Mouse (Mus musculus) embryo, embryonic 11 days (tissue): ENCODE measurements around the gene Plvap.
A peak's percentile ranks its signal among the peaks of the same experiment; 100 is the strongest.

Experiments used
- DNase-seq: peaks from one replicate; pipeline ENCODE4 v3.0.0-alpha.2; 2015

Gene Plvap

DNA sequence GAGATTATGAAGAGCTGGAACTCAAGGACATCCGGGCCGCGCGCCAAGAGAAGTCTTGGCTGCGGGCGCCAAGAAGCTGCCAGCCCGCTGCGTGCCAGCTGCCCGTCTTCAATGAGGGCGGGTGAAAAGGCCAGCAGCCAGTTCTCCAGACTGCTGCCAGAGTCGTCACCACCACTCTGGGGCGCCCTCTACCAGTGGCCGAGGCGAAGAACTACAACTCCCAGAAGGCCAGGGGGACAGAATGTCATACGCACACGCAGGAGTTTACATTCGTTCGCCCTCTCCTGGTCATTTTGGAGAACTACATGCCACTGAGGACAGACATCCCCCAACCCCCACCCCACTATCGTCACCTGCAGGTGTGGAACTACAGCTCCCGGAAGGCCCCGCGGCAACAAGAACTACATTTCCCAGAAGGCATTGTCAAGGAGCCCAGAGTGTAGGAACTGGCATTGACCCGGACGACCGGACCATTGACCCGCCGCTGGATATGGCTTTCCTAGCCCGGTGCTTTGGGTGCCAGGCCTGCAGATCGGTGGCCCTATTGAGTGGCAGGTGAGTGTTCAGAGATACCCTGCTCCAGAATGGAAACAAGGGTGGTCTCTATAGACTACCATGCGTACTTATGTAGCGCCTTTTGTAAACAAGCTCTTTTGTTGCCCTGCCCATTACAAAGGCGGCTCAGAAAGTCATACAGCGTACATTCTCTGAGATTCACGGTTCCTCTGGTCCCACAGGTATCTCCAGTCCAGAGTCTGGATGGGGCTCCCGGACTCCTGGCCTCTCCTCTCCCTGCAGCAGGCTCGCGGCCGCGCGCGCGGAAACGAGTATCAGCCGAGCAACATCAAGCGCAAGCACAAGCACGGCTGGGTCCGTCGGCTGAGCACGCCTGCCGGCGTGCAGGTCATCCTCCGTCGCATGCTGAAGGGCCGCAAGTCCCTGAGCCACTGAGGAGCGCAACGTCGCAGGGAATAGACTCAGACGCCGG, 46.7 kb downstream of the Plvap start, which contains the start of gene Mrpl34:
Gene Mrpl34, plus strand, starts transcription at position 447 of the 988 bp plus-strand sequence.
- peak; percentile 98 for DNase-seq

DNA sequence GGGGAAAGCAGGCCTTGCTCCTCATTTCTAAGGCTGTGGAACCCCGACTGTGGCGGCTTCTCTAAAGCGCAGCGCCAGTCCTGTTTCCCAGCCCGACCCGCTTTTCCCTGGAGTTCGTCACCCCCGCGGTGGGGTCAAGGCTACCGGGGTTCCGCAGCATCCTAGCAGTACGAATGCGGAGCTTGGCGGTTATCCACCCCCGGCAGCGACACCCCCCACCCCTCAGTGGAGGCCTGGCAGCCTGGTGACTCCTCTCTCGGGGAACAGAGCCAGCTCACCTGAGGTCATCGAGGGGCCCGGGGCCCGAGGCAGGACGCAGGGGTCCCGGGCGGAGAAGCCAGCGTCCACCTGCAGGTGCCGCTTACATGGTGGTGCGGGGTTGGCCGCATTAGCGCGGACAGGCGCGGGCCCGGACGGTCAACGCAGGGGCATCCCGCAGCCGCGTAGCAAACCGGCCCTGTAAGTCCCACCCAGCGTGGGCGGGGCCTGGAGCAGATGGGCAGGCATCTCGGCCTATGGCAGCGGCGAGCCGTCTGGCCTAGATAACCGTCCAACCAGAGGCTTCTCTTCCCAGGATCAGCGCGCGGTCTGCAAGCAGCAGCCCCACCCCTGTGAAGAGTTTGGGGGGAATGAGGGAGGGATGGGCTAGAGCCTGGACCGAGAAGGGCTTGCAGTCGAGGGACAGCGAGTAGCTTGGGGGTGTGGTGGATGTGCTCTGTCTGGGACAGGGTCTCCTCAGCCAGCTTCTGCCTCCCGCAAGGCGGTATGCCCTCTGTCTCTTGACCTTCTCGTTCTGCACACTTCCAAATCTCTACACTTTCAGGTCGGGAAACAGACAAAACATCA, 48.1 kb downstream of the Plvap start, which contains the start of gene Abhd8:
Gene Abhd8, minus strand, starts transcription at position 468 of the 846 bp plus-strand sequence.
- DNase-seq = peak; percentile 98

DNA sequence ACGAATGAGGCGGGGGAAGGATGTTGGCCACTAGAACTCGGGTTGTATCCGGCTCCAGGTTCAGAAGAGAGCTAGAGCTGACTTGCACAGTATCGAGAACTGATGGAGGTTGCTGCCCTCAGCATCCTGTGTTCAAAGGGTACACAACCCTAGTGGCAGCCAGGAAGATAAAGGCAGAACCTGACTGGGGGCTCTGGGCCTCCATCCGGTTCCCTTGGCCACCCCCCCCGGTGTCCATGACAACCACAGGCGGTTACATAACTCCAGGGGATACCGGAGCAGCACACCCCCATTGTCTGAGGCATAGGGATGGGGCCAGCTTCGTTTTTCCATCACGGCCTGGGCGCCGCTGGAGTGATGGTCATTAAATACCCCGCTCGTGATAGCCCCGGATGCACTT, 48.8 kb downstream of the Plvap start:
- DNase-seq = peak; percentile 60

DNA sequence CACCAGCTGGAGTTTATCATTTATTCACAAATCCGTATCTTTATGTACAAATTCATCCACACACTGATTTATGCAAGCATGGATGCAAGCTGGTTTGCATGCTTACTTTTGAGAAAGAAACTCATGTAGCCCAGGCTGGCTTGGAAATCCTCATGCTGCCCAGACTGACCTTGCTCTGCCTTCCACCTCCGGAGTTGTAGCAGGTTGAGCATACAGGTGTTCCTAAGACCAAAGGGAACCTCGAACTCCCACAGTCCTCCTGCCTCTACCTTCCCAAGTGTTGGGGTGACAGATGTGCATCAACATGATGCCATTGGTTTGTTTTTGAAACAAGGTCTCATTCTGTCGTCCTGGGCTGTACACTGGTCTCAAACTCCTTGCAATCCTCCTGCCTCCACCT, 49.4 kb downstream of the Plvap start:
- DNase-seq = no peak

DNA sequence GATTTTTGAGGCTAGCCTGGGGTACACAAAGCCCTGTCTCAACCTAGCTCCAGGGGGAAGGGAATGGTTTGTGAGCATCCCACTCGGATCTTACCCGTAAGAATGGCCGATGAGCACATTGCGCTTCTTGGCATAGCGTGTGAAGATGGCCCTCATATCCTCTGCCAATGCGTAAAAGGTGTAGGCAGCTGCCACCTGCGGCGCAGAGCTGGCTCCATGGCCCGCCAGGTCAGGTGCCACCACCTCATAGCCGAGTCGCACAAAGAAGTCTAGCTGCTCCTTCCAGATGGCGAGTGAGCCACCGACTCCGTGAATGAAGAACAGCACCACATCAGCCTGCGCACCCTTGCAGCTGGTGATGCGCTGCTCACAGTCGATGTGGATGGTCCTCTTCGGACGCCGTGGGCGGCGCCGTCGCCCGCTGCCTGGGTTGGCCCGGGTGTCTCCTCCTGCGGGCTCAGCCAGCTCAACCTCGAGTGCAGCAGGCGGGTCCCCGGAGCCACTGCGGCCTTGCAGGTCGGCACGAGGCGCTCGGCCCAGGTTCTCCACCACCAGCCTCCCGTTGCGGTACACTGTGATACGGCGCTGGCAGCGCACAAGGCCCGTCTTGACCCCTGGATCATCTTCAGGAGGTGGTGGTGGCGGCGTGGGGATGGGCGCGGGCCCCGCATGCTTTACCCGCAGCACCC, 50.3 kb downstream of the Plvap start:
- no peak for DNase-seq

DNA sequence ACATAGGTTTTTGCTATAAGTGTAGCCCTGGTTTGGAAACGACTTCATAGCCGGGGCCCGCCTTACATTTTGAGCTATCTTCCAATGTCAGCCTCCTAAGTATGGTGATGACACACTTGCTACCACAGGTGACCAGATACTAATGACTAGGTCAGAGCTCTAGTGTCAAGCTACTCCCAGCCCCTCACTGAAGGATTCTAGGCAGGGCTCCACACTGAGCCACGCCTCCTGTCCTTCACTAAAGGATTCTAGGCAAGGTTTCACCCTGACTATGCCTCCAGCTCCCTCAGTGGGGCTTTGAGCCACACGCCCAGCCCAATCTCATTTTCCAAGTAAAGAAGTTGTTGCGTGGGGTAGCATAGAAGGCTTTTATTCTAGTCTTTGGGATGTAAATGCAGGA, 50.8 kb downstream of the Plvap start:
- no peak for DNase-seq

DNA sequence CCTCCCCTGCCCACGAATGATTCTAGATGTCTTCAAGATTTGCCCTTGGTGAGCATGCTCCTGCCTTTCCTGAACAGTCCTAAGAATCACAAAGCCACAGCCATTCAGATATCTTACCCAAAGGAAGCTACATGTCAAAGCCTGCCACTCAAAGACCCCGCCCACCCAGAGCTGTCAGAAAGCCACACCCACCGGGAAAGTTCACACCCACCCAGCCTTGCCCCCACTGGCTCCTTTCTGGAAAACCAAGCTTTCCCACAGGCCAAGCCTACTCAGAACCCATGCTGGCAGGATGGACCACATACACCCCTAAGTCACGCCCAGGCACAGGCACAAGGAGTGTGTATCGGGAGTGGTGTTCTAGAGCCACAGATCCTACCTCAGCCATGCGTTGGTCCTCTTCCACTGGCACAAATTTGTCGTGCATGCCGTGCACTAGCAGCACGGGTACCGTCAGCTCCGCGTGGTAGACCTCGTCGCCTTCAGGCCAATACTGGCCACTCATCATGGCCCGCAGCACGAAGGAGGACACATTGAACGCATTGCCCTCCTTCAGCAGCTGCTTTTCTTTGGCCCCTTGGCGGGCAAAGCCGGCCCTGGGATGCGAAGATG, 53.8 kb downstream of the Plvap start:
- no peak for DNase-seq

DNA sequence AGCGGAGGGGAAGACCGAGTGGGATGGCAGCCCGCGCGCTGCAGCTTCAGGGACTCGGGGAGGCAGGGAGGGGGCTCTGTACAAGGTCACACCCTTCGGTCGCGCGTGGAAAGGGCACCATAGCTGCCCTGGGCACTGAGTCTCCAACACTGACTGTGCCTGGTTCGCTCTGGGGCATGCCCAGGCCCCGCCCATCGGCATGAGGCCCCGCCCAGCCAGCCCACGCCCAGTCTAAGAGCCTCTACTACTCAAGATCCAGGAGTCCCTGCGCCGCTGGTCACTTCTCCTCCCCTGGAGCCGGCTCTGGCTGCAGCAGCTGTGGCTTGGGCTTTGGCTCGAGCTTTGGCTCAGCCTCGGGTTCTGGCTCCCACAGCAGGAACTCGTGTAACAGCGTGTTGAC, 54.6 kb downstream of the Plvap start:
- DNase-seq = no peak

DNA sequence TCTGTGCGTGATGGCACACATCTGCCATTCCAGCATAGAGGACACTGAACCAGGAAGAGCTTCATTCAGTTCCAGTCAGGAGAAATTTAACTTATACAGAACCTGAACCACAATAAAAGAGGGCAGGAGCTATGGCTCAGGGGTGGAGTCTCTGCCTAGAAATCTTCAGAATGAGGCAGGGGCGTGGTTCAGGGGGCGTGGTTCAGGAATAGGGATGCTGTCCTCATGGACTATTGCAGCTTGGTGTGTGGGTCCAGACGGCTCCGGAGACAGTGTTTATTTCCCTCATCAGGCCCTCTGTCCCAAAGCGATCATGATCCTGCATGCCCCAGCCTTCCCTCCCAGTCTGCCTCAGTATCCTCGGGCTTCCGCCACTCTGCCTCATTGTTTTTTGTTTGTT, 56.9 kb downstream of the Plvap start:
- no peak for DNase-seq

DNA sequence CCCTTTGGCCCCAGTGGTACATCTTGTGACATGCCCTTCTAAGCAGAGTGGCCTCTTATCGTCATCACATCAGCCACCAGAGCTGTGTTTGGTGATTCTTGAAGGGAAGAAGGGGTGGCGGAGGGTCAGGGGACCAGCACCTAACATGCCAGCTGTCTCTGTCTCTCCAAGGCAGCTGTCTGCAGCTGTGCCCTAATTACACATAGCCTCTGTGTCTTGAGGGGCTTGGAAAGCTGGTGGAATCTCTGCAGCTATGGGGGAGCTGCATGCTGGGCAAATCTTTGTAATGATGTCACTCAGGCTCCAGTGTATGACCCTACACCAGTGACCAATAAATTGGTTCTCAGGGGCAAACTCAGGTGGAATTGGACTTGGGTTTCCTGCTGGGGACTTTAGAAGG, 58.9 kb downstream of the Plvap start:
- DNase-seq = no peak

DNA sequence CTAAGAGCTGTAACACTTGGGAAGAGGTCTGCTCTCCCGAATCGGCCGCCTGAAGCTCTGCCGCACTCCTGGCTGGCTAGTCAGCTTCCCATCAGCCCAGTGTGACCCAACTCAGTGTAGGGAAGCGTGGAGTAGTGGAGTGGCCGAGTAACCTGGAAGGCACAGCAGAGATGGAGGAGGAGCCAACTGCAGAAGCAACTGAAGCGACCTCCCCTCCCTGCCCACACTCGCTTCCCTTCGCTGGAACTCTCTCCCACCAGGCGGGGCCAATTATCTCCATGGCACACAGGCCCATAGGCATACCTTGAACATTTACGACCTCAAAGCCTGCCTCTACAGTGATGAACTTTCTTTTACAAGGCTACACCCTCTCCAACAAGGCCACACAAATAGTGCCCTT, 59.8 kb downstream of the Plvap start:
- DNase-seq = no peak

DNA sequence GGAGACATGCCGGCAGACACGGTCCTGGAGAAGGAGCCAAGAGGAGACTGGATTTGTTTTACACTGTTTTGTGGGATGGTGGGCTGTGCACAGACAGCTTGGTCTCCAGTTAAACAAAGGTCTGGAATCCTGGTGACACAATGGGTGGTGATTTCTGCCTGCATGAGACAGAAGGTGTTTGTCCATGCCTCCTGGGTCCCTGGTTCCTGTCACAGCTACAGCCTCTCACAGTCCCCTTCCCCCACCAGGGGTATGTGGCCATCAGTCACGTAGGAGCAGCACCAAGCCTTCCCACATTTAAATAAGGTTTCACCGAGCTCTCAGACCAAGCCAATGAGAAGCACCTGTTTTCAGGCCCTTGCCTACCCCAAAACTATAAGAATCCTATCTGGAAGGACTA, 60.2 kb downstream of the Plvap start:
- DNase-seq = no peak
